Mouse (Mus musculus) kidney, adult 11 months (tissue): Measurements from ENCODE around the gene Adamtsl5.

Experiments used
- DNase-seq: peaks from one replicate; pipeline ENCODE4 v3.0.0; 2022

The Adamtsl5 gene

DNA sequence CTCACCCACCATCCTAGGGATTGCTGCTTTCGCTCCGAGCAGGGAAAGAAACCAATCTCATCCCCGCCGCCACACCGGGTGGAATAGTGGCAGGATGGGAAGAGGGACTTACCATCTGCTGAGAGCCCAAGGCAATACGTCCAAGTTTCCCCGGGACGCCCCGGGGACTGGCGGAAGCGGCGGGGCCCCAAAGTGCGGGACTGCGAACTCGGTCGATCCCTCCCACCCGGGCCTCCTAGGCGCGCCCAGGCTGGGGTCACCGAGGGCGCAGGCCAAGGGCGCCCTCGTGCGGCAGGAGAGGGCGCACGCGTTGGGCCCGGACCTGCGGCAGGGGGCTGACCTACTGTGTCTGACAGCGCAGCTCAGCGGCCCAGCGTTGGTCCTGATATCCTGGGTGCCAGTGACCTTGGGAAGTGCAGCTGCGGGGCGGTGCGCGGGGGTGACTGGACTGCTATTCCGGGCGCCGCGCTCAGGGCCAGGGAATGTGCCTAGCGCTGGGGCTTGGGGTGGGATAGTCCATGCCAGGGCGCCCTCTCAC, at the start of gene Adamtsl5:
Adamtsl5 (minus strand) TSS at position 169 of the 538 bp plus-strand sequence.
- no peak for DNase-seq

GRCm38 (mm10) chr10:80397524-80398173, 49.4 kb upstream of the Adamtsl5 start:
- no peak for DNase-seq

DNA sequence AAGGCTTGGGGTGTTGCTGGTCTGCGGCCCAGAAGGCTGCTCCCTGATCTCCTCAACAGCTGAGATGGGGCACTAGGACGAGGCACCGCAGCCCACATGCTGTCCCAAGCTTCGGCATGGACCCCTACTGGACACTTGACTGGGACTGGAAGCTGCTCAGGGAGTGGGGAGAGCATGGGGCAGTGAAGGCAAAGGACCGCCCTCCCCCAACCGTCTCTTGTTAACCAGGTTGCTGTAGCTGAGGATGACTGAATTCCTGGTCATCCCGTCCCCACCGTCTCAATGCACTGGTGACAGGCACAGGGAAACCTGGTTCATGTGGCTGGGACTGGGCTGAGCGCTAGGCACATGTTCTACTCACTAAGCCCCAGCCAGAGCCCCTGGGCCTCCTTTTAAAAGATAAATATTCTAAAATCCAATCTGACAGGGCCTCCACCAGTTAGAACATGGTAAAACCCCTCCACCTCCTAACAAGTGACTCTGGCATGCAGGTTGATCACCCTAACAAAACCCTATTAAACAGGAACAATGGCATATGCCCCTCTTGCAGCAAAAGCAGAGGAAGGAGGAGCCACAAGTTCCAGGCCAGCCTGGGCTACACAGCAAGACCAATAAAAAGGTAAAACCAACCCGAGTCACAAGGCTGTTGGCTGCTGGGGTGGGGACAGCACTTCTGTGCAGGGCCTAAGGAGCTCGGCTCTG, 48.8 kb upstream of the Adamtsl5 start:
- no peak for DNase-seq

- DNase-seq, result no peak
Measured at GRCm38 (mm10) chr10:80395025-80395627, 46.9 kb upstream of the Adamtsl5 start.

GRCm38 (mm10) chr10:80392687-80393086, 44.5 kb upstream of the Adamtsl5 start:
- DNase-seq, result peak; percentile 69

GRCm38 (mm10) chr10:80390697-80391096, 42.5 kb upstream of the Adamtsl5 start:
- DNase-seq, result peak; percentile 63

DNA sequence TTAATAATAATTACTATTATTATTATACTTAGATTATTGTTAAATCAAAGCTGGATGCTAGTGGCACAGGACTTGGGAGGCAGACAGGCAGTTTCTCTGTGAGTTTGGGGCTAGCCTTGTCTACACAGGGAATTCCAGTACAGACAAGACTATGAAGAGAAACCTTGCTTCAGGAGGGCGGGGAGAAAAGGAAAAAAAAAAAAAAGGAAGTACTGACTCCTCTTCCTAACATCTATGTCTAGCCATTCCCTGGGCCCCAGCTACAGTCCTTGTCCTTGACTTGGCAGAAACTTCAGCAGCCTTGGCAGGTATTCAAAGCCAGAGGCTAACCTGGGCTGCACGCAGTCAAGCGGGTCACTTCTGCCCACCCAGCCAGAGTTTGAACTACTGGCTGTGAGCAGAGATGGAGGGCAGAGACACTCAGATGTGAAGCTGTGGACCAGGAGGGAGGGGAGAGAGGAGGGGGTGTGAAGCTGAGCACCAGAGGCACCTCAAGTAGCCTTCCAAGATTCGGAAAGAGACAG, 41.0 kb upstream of the Adamtsl5 start:
- DNase-seq, result no peak

- DNase-seq, result no peak
Measured at GRCm38 (mm10) chr10:80388731-80389130, 40.5 kb upstream of the Adamtsl5 start.

- peak; percentile 71 for DNase-seq
Measured at GRCm38 (mm10) chr10:80387522-80387959, 39.3 kb upstream of the Adamtsl5 start, which contains the start of gene Mex3d. Gene Mex3d, minus strand, starts transcription at chr10:80387659.

DNA sequence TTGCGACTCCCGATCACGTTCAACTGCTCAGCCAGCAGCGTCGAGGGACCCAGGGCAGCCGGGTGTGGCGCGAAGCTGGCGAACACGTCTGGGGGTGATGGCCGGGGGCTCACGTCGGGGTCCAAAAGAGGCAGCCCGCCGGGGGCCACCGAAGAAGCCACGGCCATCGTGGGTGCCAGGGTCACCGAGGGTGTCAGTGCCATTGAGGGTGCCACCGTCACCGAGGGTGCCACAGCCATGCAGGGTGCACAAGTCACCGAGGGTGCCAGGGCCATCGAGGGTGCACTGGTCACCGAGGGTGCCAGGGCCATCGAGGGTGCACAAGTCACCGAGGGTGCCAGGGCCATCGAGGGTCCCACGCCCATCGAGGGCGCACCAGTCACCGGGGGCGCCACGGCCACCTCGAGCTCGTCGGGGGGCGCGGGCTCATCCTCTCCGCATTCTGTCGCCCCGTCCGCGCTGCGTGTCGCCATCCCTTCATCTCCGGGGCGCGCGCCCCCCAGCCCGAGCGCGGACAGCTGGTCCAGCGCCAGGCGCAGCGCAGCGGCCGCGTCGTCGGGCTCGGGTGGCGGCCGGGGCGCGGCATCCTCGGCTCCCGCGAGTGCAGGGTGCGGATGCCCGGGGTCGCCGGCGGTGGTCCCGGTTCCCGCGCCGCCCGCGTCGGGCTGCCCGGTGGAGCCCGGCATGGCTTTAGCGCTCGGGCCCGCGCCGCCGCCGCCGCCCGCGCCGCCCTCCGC, 38.7 kb upstream of the Adamtsl5 start:
- no peak for DNase-seq

GRCm38 (mm10) chr10:80385811-80386734, 37.9 kb upstream of the Adamtsl5 start:
- no peak for DNase-seq

DNA sequence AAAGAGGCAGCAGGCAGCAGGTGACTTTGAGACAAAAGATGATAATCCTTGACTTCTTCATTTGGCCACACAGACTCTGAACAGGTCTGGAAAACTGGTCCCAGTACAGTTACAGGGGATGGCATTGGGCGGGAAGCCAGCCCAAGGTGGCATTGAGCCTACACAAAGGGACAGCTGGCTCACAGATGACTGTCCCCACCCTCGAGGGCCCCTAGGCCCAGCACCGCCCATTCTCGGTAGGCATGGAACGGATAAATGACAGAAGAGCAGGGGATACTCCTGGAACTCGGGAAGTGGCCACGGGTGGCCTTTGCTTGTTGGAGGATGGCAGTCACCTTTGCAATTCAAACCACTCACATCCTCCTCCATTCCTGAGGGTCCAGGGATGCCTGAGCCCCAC, 37.1 kb upstream of the Adamtsl5 start:
- no peak for DNase-seq

DNA sequence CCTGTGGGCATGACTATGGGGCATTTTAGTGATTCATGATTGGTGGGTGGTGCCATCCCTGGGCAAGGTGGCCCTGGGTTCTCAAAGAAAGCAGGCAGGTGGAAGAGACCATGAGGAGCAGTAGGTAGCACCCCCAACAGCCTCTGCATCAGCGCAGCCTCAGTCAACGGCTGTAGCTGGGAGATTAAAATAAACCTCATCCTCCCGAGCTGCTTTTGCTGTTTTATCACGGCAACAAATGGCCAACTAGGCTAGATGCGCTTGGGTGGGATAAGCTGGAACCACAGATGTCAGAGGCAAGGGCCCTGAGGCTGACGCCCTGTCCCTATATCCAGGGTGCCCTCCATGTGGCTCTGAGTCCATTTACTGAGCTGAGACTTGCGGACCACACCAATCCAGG, 36.5 kb upstream of the Adamtsl5 start:
- no peak for DNase-seq

GRCm38 (mm10) chr10:80384115-80384639, 36.0 kb upstream of the Adamtsl5 start:
- DNase-seq, result no peak

- no peak for DNase-seq
Measured at GRCm38 (mm10) chr10:80383431-80383830, 35.2 kb upstream of the Adamtsl5 start.

GRCm38 (mm10) chr10:80382641-80383365, 34.6 kb upstream of the Adamtsl5 start:
- DNase-seq, result no peak

DNA sequence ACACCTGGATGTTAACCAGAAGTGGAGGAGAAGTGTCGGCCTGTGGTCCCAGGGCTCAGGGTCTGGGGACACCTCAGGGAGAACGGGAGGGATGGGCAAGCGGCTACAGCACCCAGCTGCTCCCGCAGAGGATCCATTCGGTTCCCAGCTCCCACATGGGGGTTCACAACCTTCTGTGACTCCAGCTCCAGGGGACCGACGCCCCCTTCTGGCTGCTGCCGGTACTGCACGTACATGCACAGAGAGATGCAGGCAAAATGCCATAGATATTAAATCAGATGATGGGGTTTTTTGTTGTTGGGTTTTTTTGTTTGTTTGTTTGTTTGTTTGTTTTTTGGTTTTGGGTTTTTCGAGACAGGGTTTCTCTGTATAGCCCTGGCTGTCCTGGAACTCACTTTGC, 29.5 kb upstream of the Adamtsl5 start:
- no peak for DNase-seq

- peak; percentile 84 for DNase-seq
Measured at GRCm38 (mm10) chr10:80376160-80376559, 27.9 kb upstream of the Adamtsl5 start.

- peak; percentile 75 for DNase-seq
Measured at GRCm38 (mm10) chr10:80374063-80374462, 25.9 kb upstream of the Adamtsl5 start.

- no peak for DNase-seq
Measured at GRCm38 (mm10) chr10:80372706-80373105, 24.5 kb upstream of the Adamtsl5 start.

- DNase-seq, result no peak
Measured at GRCm38 (mm10) chr10:80371983-80372382, 23.8 kb upstream of the Adamtsl5 start.
